Mouse (Mus musculus): ENCODE results near the gene Hps4. TPM values are rescaled to one million over a fixed set of nuclear protein-coding genes. Genes with fewer than 3 reads are reported as not detected.

The Hps4 gene
- 42.6 and 43.5 TPM in 2 replicates for polyA plus RNA-seq (2015; fragmentation: Nextera tagmentation; extraction: Ambion mirVana)

GRCm38 (mm10) chr5:112342463-112343204, at the start of gene Hps4, which contains the start of gene Srrd:
Gene Hps4 (plus strand): TSS chr5:112343083.
Gene Srrd (minus strand): TSS chr5:112343040.
- peak within 1 kb of the TSS; percentile 55 for H3K27ac ChIP-seq
- WGBS, result 2% methylated on average over 51 of the region's 64 CpGs
- ATAC-seq, result peak; percentile 69
- peak within 1 kb of the TSS; percentile 84 for H3K4me2 ChIP-seq (replicated peaks)
- no peaks in the 10 kb centered on the region for H3K9me3 ChIP-seq
- H3K27me3 ChIP-seq, result no peaks in the 10 kb centered on the region
- H3K36me3 ChIP-seq, result peaks cover 35% of the 10 kb centered on the region
- peaks cover 43% of the 10 kb centered on the region for H3K4me1 ChIP-seq (replicated peaks)
- peak within 1 kb of the TSS; percentile 85 for H3K4me3 ChIP-seq (replicated peaks)
- peak within 1 kb of the TSS; percentile 89 for H3K9ac ChIP-seq (replicated peaks)

DNA sequence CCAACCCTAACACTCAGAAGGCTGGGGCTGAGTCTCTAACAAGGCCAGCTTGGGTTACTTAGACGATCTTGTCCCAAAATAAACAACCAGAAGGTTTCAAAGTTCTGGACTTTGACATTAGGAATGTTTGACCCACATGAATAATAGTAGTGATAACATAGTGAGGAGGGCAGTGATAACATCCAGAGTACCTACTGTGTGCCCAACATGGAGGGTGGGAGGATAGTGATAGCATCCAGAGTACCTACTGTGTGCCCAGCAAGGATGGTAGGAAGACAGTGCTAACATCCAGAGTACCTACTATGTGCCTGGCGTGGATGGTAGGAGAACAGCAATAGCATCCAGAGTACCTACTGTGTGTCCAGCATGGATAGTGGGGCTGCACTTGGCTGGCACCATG, 49.1 kb upstream of the Hps4 start:
- WGBS, result 87% methylated on average over 2 of the region's 2 CpGs
- ATAC-seq, result no peak
- H3K4me3 ChIP-seq (replicated peaks), result no peak overlapping the region

DNA sequence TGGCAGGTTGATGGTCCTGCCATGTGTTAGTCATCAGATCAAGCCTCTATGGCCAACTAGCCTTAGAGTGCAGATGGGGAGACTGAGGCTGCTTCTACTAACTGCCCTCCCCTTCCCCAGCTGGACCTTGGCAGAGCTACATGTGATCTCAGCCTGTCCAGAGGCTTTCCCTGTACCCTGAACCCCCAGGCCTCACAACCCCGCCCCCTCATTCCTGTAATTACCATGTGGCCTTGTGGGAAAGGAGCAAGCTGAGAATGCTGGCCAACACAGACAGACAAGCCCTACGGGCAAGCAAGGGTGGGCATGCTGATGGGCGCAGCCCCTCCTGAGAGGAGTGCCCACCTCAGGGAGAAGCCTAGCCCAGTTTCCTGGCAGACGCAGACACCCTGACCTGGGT, 48.2 kb upstream of the Hps4 start:
- Histone ChIP-seq H3K4me3 (replicated peaks) (no peak overlapping the region), H3K27me3 (no peaks in the 10 kb centered on the region), H3K9me3 (no peaks in the 10 kb centered on the region), H3K36me3 (no peaks in the 10 kb centered on the region), H3K4me1 (replicated peaks) (peaks cover 21% of the 10 kb centered on the region), H3K27ac (no peak overlapping the region), H3K9ac (replicated peaks) (no peak overlapping the region; the same call in 1 of the 2 replicates), H3K4me2 (replicated peaks) (no peak overlapping the region)
- ATAC-seq, result no peak
- 66% methylated on average over 4 of the region's 4 CpGs for WGBS

More for the DNA sequence above, 49.1 kb upstream of the Hps4 start:
- Histone ChIP-seq H3K9ac (replicated peaks) (no peak overlapping the region), H3K9me3 (no peaks in the 10 kb centered on the region), H3K27ac (no peak overlapping the region), H3K4me2 (replicated peaks) (no peak overlapping the region), H3K27me3 (no peaks in the 10 kb centered on the region), H3K4me1 (replicated peaks) (peaks cover 21% of the 10 kb centered on the region), H3K36me3 (no peaks in the 10 kb centered on the region)

- H3K27me3 ChIP-seq, result no peaks in the 10 kb centered on the region
- no peaks in the 10 kb centered on the region for H3K9me3 ChIP-seq
- 25% methylated on average over 8 of the region's 8 CpGs for WGBS
- H3K4me2 ChIP-seq (replicated peaks), result no peak overlapping the region
- no peak overlapping the region for H3K27ac ChIP-seq
- H3K4me1 ChIP-seq (replicated peaks), result peaks cover 21% of the 10 kb centered on the region
- no peak overlapping the region for H3K4me3 ChIP-seq (replicated peaks)
- H3K36me3 ChIP-seq, result no peaks in the 10 kb centered on the region
- ATAC-seq, result no peak
- peak overlapping the region; percentile 20; the same call in 1 of the 2 replicates for H3K9ac ChIP-seq (replicated peaks)
Observed at GRCm38 (mm10) chr5:112295162-112295561, 47.7 kb upstream of the Hps4 start.

- Histone ChIP-seq H3K27ac (no peak overlapping the region), H3K4me2 (replicated peaks) (no peak overlapping the region), H3K4me3 (replicated peaks) (no peak overlapping the region), H3K9me3 (no peaks in the 10 kb centered on the region), H3K9ac (replicated peaks) (peak overlapping the region; percentile 20; the same call in 1 of the 2 replicates), H3K4me1 (replicated peaks) (peaks cover 21% of the 10 kb centered on the region), H3K27me3 (no peaks in the 10 kb centered on the region), H3K36me3 (no peaks in the 10 kb centered on the region)
- no peak for ATAC-seq
- WGBS, result 59% methylated on average over 8 of the region's 8 CpGs
Observed at GRCm38 (mm10) chr5:112295564-112295963, 47.3 kb upstream of the Hps4 start.

- no peaks in the 10 kb centered on the region for H3K27me3 ChIP-seq
- WGBS, result 85% methylated on average over 6 of the region's 6 CpGs
- no peaks in the 10 kb centered on the region for H3K9me3 ChIP-seq
- H3K36me3 ChIP-seq, result no peaks in the 10 kb centered on the region
- no peak overlapping the region for H3K4me2 ChIP-seq (replicated peaks)
- 0 out of 2 replicates have a peak overlapping the region, but pooled peaks have one; percentile 2 for H3K9ac ChIP-seq (replicated peaks)
- no peak overlapping the region for H3K27ac ChIP-seq
- H3K4me1 ChIP-seq (replicated peaks), result peaks cover 21% of the 10 kb centered on the region
- no peak for ATAC-seq
- H3K4me3 ChIP-seq (replicated peaks), result no peak overlapping the region
Observed at GRCm38 (mm10) chr5:112296404-112297181, 46.3 kb upstream of the Hps4 start.

GRCm38 (mm10) chr5:112297257-112297656, 45.6 kb upstream of the Hps4 start:
- H3K36me3 ChIP-seq, result no peaks in the 10 kb centered on the region
- H3K4me2 ChIP-seq (replicated peaks), result no peak overlapping the region
- no peak for ATAC-seq
- no peaks in the 10 kb centered on the region for H3K9me3 ChIP-seq
- H3K4me3 ChIP-seq (replicated peaks), result no peak overlapping the region
- 90% methylated on average over 2 of the region's 2 CpGs for WGBS
- H3K9ac ChIP-seq (replicated peaks), result 0 out of 2 replicates have a peak overlapping the region, but pooled peaks have one; percentile 2
- H3K27me3 ChIP-seq, result no peaks in the 10 kb centered on the region
- H3K27ac ChIP-seq, result no peak overlapping the region
- peaks cover 20% of the 10 kb centered on the region for H3K4me1 ChIP-seq (replicated peaks)

- Histone ChIP-seq H3K4me1 (replicated peaks) (peaks cover 16% of the 10 kb centered on the region), H3K36me3 (no peaks in the 10 kb centered on the region), H3K9me3 (no peaks in the 10 kb centered on the region), H3K4me3 (replicated peaks) (no peak overlapping the region), H3K4me2 (replicated peaks) (no peak overlapping the region), H3K27me3 (no peaks in the 10 kb centered on the region), H3K9ac (replicated peaks) (no peak overlapping the region), H3K27ac (no peak overlapping the region)
- 94% methylated on average over 12 of the region's 12 CpGs for WGBS
- ATAC-seq, result no peak
Observed at GRCm38 (mm10) chr5:112298226-112298988, 44.5 kb upstream of the Hps4 start.

DNA sequence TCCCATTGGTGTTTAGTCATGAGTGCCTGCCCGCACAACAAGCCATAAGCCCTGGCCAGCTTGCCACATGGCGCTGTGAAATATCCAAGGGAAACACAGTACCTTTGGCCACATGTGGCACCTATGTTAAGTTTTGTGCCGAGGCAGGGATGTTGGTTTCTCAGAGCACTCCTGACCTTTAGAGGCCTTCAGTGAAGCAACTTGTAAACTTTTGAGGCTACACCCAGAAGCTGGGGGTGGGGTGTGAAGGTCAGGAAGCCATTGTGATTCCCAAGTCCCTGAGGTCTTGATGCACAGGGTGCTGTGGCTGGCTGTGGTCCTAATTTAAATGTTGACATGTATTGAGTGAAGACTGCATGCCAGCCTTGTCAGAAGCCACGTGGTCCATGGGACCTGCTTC, 43.5 kb upstream of the Hps4 start:
- Histone ChIP-seq H3K9me3 (no peaks in the 10 kb centered on the region), H3K4me2 (replicated peaks) (no peak overlapping the region), H3K27ac (no peak overlapping the region), H3K4me1 (replicated peaks) (peaks cover 13% of the 10 kb centered on the region), H3K9ac (replicated peaks) (no peak overlapping the region), H3K27me3 (no peaks in the 10 kb centered on the region), H3K4me3 (replicated peaks) (no peak overlapping the region), H3K36me3 (no peaks in the 10 kb centered on the region)
- no peak for ATAC-seq
- 87% methylated on average over 4 of the region's 4 CpGs for WGBS

DNA sequence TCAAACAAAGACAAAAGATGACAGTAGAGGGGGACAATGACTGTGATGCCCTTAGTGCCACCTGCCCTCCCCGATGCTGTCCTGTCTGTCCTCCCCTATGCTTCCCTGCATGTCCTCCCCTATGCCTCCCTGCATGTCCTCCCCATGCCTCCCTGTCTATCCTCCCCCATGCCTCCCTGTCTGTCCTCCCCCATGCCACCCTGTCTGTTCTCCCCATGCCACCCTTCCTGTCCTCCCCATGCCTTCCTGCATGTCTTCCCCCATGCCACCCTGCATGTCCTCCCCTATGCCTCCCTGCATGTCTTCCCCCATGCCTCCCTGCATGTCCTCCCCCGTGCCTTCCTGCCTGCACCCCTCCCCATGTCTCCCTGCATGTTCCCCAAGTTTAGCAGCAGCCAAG, 42.8 kb upstream of the Hps4 start:
- no peak for ATAC-seq
- peaks cover 6% of the 10 kb centered on the region for H3K4me1 ChIP-seq (replicated peaks)
- no peak overlapping the region for H3K27ac ChIP-seq
- no peak overlapping the region for H3K9ac ChIP-seq (replicated peaks)
- H3K4me2 ChIP-seq (replicated peaks), result no peak overlapping the region
- WGBS, result 93% methylated on average over 2 of the region's 2 CpGs
- no peaks in the 10 kb centered on the region for H3K36me3 ChIP-seq
- no peak overlapping the region for H3K4me3 ChIP-seq (replicated peaks)
- no peaks in the 10 kb centered on the region for H3K9me3 ChIP-seq
- H3K27me3 ChIP-seq, result no peaks in the 10 kb centered on the region

DNA sequence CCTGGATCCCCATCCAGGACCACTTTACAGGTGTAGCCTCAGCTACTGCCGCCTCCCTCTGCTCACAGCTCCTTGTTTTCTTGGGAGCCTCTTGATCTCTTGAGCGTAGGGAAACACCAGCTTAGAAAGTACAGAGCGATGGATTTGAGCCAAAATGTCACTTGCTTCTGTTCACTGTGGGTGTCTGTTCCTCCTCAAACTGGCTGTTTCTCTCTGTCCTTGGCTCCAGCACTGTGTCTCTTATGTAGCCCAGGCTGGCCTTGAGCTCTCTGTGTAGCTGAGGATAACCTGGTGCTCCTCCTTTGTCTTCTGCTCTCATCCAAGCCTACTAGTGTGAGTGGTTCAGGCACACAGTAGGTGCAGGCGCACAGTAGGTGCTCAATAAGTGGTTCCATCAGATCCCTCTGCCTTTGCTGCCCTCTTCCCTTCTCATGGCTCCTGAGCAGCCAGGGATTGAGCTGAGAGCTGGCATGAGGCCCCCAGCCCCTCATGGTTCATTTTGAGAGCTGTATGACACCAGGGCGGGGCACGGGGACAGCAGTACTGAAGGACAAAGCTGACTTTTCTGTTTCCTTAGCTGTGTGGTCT, 42.1 kb upstream of the Hps4 start:
- Histone ChIP-seq H3K4me2 (replicated peaks) (no peak overlapping the region), H3K4me1 (replicated peaks) (no peaks in the 10 kb centered on the region), H3K36me3 (no peaks in the 10 kb centered on the region), H3K4me3 (replicated peaks) (no peak overlapping the region), H3K27me3 (no peaks in the 10 kb centered on the region), H3K9ac (replicated peaks) (no peak overlapping the region), H3K9me3 (no peaks in the 10 kb centered on the region), H3K27ac (no peak overlapping the region)
- WGBS, result 92% methylated on average over 6 of the region's 6 CpGs
- ATAC-seq, result no peak

Measured in midbrain, embryonic 13.5 days (tissue).